Mouse (Mus musculus) CH12.LX (cell line): ENCODE measurements around the gene Sept5. TPM values are rescaled to one million over a fixed set of nuclear protein-coding genes. Genes with fewer than 3 reads are reported as not detected.

Experiments used
- DNase-seq: peaks from one replicate; pipeline ENCODE4 v3.0.0-alpha.2; 2013; ENCODE audit errors: extremely low read depth
- H3K27ac ChIP-seq: 2 replicates; pipeline ENCODE4 v1.5.1; 2012; ENCODE audit warnings: low read depth, mild to moderate bottlenecking, control low read depth, moderate library complexity; ENCODE audit not compliant: insufficient read depth
- H3K27me3 ChIP-seq: replicated peaks from 2 replicates; pipeline ENCODE3; 2012; ENCODE audit warnings: inconsistent platforms
- H3K36me3 ChIP-seq, 2 experiments: replicated peaks in 1 of 2; 2 replicates each; pipeline versions ENCODE3 to v1.6.1; 2012; ENCODE audit warnings: inconsistent platforms in 1 of 2, low read length in 1 of 2, mild to moderate bottlenecking in 1 of 2, mixed read lengths in 1 of 2, moderate library complexity in 1 of 2; ENCODE audit not compliant: control insufficient read depth in 1 of 2, insufficient read depth in 1 of 2
- H3K4me1 ChIP-seq, 2 experiments: 2 replicates each; pipeline ENCODE4 v1.6.1; 2012; ENCODE audit warnings: inconsistent platforms in 1 of 2, moderate library complexity in 1 of 2; ENCODE audit not compliant: insufficient read depth in 2 of 2, control insufficient read depth in 1 of 2
- H3K4me2 ChIP-seq: 2 replicates; pipeline ENCODE4 v1.6.1; 2012; ENCODE audit warnings: low read depth, mild to moderate bottlenecking, control low read depth; ENCODE audit not compliant: poor library complexity, insufficient read depth, severe bottlenecking
- H3K4me3 ChIP-seq, 3 experiments: fragments of 150-350 bp in 1 of 3; sonication (generic) in 1 of 3; replicated peaks in 1 of 3; 2 replicates each; pipeline versions ENCODE3 to v1.5.1; 2011 to 2012; ENCODE audit warnings: low read depth in 2 of 3, low read length in 2 of 3, mild to moderate bottlenecking in 2 of 3, moderate library complexity in 2 of 3, control low read depth in 1 of 3, improper control_type of control experiment in 1 of 3, inconsistent platforms in 1 of 3, mixed read lengths in 1 of 3; ENCODE audit not compliant: poor library complexity in 1 of 3
- H3K79me2 ChIP-seq: replicated peaks from 2 replicates; pipeline ENCODE4 v1.6.1; 2012; ENCODE audit warnings: mild to moderate bottlenecking, moderate library complexity; ENCODE audit not compliant: control insufficient read depth, poor library complexity, insufficient read depth, severe bottlenecking; ENCODE audit errors: extremely low read depth
- H3K9ac ChIP-seq: 2 replicates; pipeline ENCODE4 v1.6.1; 2012; ENCODE audit warnings: low read depth, mild to moderate bottlenecking, control low read depth, moderate library complexity; ENCODE audit not compliant: insufficient read depth
- H3K9me3 ChIP-seq: replicated peaks from 2 replicates; pipeline ENCODE3; 2012; ENCODE audit warnings: low read length, inconsistent platforms, mixed read lengths
- BHLHE40 ChIP-seq: IDR thresholded peaks from 2 replicates; pipeline ENCODE4 v1.6.1; 2011; ENCODE audit warnings: mild to moderate bottlenecking, low read depth, low read length, improper control_type of control experiment
- CTCF ChIP-seq, 2 experiments: IDR thresholded peaks in 1 of 2; conservative IDR thresholded peaks in 1 of 2; 2 replicates each; pipeline ENCODE4 v1.5.1; 2011 to 2012; ENCODE audit warnings: low read depth in 2 of 2, low read length in 2 of 2, improper control_type of control experiment in 1 of 2, inconsistent platforms in 1 of 2, mild to moderate bottlenecking in 1 of 2, moderate library complexity in 1 of 2
- E2F4 ChIP-seq: IDR thresholded peaks from 2 replicates; pipeline ENCODE4 v1.6.1; 2011; ENCODE audit warnings: low read depth, low read length, improper control_type of control experiment; ENCODE audit not compliant: insufficient replicate concordance
- ELF1 ChIP-seq: IDR thresholded peaks from 2 replicates; pipeline ENCODE4 v1.6.1; 2014; ENCODE audit warnings: low read depth, mild to moderate bottlenecking, inconsistent platforms, low read length, improper control_type of control experiment
- ETS1 ChIP-seq: conservative IDR thresholded peaks from 2 replicates; pipeline ENCODE4 v1.6.1; 2012; ENCODE audit warnings: low read depth, mild to moderate bottlenecking, inconsistent platforms, low read length, improper control_type of control experiment, moderate library complexity
- GABPA ChIP-seq: IDR thresholded peaks from 2 replicates; pipeline ENCODE4 v1.6.1; 2012; ENCODE audit warnings: low read depth, low read length, improper control_type of control experiment, inconsistent platforms; ENCODE audit not compliant: insufficient replicate concordance
- HCFC1 ChIP-seq: IDR thresholded peaks from 2 replicates; pipeline ENCODE4 v1.6.1; 2012; ENCODE audit warnings: low read depth, mild to moderate bottlenecking, inconsistent platforms, low read length, improper control_type of control experiment
- IRF4 ChIP-seq: IDR thresholded peaks from 2 replicates; pipeline ENCODE4 v1.6.1; 2014; ENCODE audit warnings: low read depth, mild to moderate bottlenecking, inconsistent platforms, low read length, improper control_type of control experiment
- MAZ ChIP-seq: IDR thresholded peaks from 2 replicates; pipeline ENCODE4 v1.6.1; 2012; ENCODE audit warnings: low read depth, mild to moderate bottlenecking, inconsistent platforms, low read length, improper control_type of control experiment, moderate library complexity
- MEF2A ChIP-seq: IDR thresholded peaks from 2 replicates; pipeline ENCODE4 v1.6.1; 2014; ENCODE audit warnings: low read depth, mild to moderate bottlenecking, inconsistent platforms, low read length, improper control_type of control experiment, borderline replicate concordance
- MXI1 ChIP-seq: IDR thresholded peaks from 2 replicates; pipeline ENCODE4 v1.6.1; 2011; ENCODE audit warnings: mild to moderate bottlenecking, low read depth, low read length, improper control_type of control experiment
- MYC ChIP-seq: IDR thresholded peaks from 2 replicates; pipeline ENCODE4 v1.6.1; 2011; ENCODE audit warnings: low read depth, mild to moderate bottlenecking, improper control_type of control experiment, low read length
- NELFE ChIP-seq: IDR thresholded peaks from 2 replicates; pipeline ENCODE4 v1.6.1; 2011; ENCODE audit warnings: low read depth, low read length, improper control_type of control experiment
- RAD21 ChIP-seq: IDR thresholded peaks from 2 replicates; pipeline ENCODE4 v1.6.1; 2011; ENCODE audit warnings: low read depth, mild to moderate bottlenecking, low read length, improper control_type of control experiment, moderate library complexity
- RCOR1 ChIP-seq: conservative IDR thresholded peaks from 2 replicates; pipeline ENCODE4 v1.6.1; 2012; ENCODE audit warnings: low read depth, mild to moderate bottlenecking, inconsistent platforms, low read length, improper control_type of control experiment
- SIN3A ChIP-seq: IDR thresholded peaks from 2 replicates; pipeline ENCODE4 v1.6.1; 2012; ENCODE audit warnings: low read length, improper control_type of control experiment, inconsistent platforms
- SMC3 ChIP-seq: IDR thresholded peaks from 2 replicates; pipeline ENCODE4 v1.6.1; 2011; ENCODE audit warnings: low read depth, low read length, improper control_type of control experiment
- TBP ChIP-seq: conservative IDR thresholded peaks from 2 replicates; pipeline ENCODE4 v1.6.1; 2011; ENCODE audit warnings: low read depth, low read length, improper control_type of control experiment
- TCF12 ChIP-seq: IDR thresholded peaks from 2 replicates; pipeline ENCODE4 v1.6.1; 2014; ENCODE audit warnings: low read depth, mild to moderate bottlenecking, inconsistent platforms, low read length, improper control_type of control experiment
- USF1 ChIP-seq: IDR thresholded peaks from 2 replicates; pipeline ENCODE4 v1.6.1; 2014; ENCODE audit warnings: low read depth, mild to moderate bottlenecking, inconsistent platforms, low read length, improper control_type of control experiment
- USF2 ChIP-seq: conservative IDR thresholded peaks from 2 replicates; pipeline ENCODE4 v1.6.1; 2011; ENCODE audit warnings: low read depth, low read length, improper control_type of control experiment
- ZC3H11A ChIP-seq: IDR thresholded peaks from 2 replicates; pipeline ENCODE4 v1.6.1; 2012; ENCODE audit warnings: low read depth, mild to moderate bottlenecking, inconsistent platforms, low read length, improper control_type of control experiment
- ZMIZ1 ChIP-seq: IDR thresholded peaks from 2 replicates; pipeline ENCODE4 v1.6.1; 2012; ENCODE audit warnings: low read depth, mild to moderate bottlenecking, inconsistent platforms, low read length, improper control_type of control experiment
- dilution Hi-C: fragments of 300-500 bp; cut with MboI; formaldehyde crosslinking; loops from 2 replicates; pipeline ENCODE4 v1.14.3; 2020; ENCODE audit warnings: low sequenced_read_pairs; ENCODE audit not compliant: extremely low pct_unique_long_range_greater_than_20kb, extremely low pct_ligation_motif_present
- in situ Hi-C: fragments of 300-500 bp; cut with MboI; formaldehyde crosslinking; loops from 3 replicates; pipeline ENCODE4 v1.14.3; 2019; ENCODE audit warnings: low sequenced_read_pairs, low pct_ligation_motif_present, low pct_unique_long_range_greater_than_20kb, mixed read lengths
- polyA plus RNA-seq: library from polyadenylated mRNA; unstranded; fragments of >175 nt; gene quantifications from 2 replicates; pipeline ENCODE4 v1.2.1, GENCODE M21; 2012; ENCODE audit warnings: low read depth; ENCODE audit not compliant: insufficient read length
- total RNA-seq, 2 experiments: library from RNA; depleted of rRNA; stranded (reverse); fragments of 300-350 nt in 1 of 2; fragments of >200 nt in 1 of 2; gene quantifications; 2 replicates each; pipeline ENCODE4 v1.2.3; 2012 to 2014

The Sept5 gene
- total and polyA plus RNA-seq, 3 experiments, result 0.56 to 3.9 (median 0.63) TPM

GRCm38 (mm10) chr16:18617370-18618065 is 12.2 kb downstream of the Sept5 start:
- dilution Hi-C loops, result no loop called here
- Histone ChIP-seq H3K4me2 (peak overlapping the region; percentile 52), H3K4me3 (peak overlapping the region in 2 of 3 experiments; percentile 0 to 1), H3K4me1 (peaks cover 6 to 19% of the 10 kb centered on the region in 2 experiments), H3K27me3 (peaks cover 51% of the 10 kb centered on the region), H3K79me2 (no peaks in the 10 kb centered on the region), H3K36me3 (no peaks in the 10 kb centered on the region), H3K9me3 (peaks cover 11% of the 10 kb centered on the region), H3K27ac (no peak overlapping the region), H3K9ac (no peak overlapping the region)
- TF ChIP-seq IRF4, result peak; percentile 64; the same call in 1 of the 2 replicates
- 0 out of 2 replicates have a peak, but pooled peaks have one; percentile 51 for TF ChIP-seq TCF12
- TF ChIP-seq HCFC1, result no peak
- TF ChIP-seq MEF2A, result peak; percentile 18; the same call in 1 of the 2 replicates
- TF ChIP-seq RCOR1, result no peak
- peak; percentile 98 for TF ChIP-seq SMC3
- TF ChIP-seq CTCF (conservative IDR thresholded peaks at IDR 0.05 in 1 of 2, IDR thresholded peaks at IDR 0.05 in 1 of 2; ENCODE audit: low read depth in 2 of 2, low read length in 2 of 2), result peak; percentile 89 to 99
- TF ChIP-seq RAD21, result peak; percentile 100
- peak; percentile 67; the same call in 1 of the 2 replicates for TF ChIP-seq MYC
- no peak for TF ChIP-seq E2F4
- TF ChIP-seq USF2, result no peak
- peak; percentile 93 for TF ChIP-seq ZC3H11A
- in situ Hi-C loops, result no loop called here
- peak; percentile 91 for DNase-seq

- H3K36me3 ChIP-seq, result no peaks in the 10 kb centered on the region
- H3K27ac ChIP-seq, result no peak overlapping the region
- no peaks in the 10 kb centered on the region for H3K9me3 ChIP-seq
- in situ Hi-C loops, result loop anchor here (5.0 kb wide), 1 partner anchor 171 kb away; no protein-coding TSS in a partner anchor
- no peak overlapping the region for H3K4me2 ChIP-seq
- no peak overlapping the region for H3K9ac ChIP-seq
- DNase-seq, result no peak
- H3K27me3 ChIP-seq, result peaks cover 44% of the 10 kb centered on the region
- TF ChIP-seq ETS1 (no peak), ZC3H11A (no peak), HCFC1 (no peak), GABPA (no peak), TBP (no peak), NELFE (no peak), SIN3A (no peak), MAZ (no peak), MEF2A (no peak), MXI1 (no peak), RAD21 (no peak), BHLHE40 (no peak), ELF1 (no peak), ZMIZ1 (no peak), USF1 (no peak), CTCF (conservative IDR thresholded peaks at IDR 0.05 in 1 of 2, IDR thresholded peaks at IDR 0.05 in 1 of 2; ENCODE audit: low read depth in 2 of 2, low read length in 2 of 2) (no peak)
- TF ChIP-seq, all 38 proteins: peak for 0
- Histone ChIP-seq H3K4me1 (peaks cover 8 to 22% of the 10 kb centered on the region in 2 experiments), H3K4me3 (no peak overlapping the region), H3K79me2 (no peaks in the 10 kb centered on the region)
- dilution Hi-C loops, result no loop called here
Measured at GRCm38 (mm10) chr16:18613301-18613700, 16.5 kb downstream of the Sept5 start.
